Mouse (Mus musculus): Measurements from ENCODE around the gene Ccsap.

The Ccsap gene

GRCm38 (mm10) chr8:123859648-123860259 lies at the start of gene Ccsap:
Ccsap (minus strand) TSS chr8:123860209.
- DNase-seq (ENCODE audit: low read depth, low spot score), result peak; percentile 30

- no peak for DNase-seq (ENCODE audit: low read depth, low spot score)
Measured at GRCm38 (mm10) chr8:123907604-123908003, 47.6 kb upstream of the Ccsap start.

- DNase-seq (ENCODE audit: low read depth, low spot score), result no peak
Measured at GRCm38 (mm10) chr8:123902653-123903052, 42.6 kb upstream of the Ccsap start.

GRCm38 (mm10) chr8:123899366-123899765 lies 39.4 kb upstream of the Ccsap start:
- no peak for DNase-seq (ENCODE audit: low read depth, low spot score)

- DNase-seq (ENCODE audit: low read depth, low spot score), result no peak
Measured at GRCm38 (mm10) chr8:123898576-123898975, 38.6 kb upstream of the Ccsap start.

- DNase-seq (ENCODE audit: low read depth, low spot score), result no peak
Measured at GRCm38 (mm10) chr8:123896774-123897173, 36.8 kb upstream of the Ccsap start.

GRCm38 (mm10) chr8:123896366-123896761 lies 36.4 kb upstream of the Ccsap start:
- DNase-seq (ENCODE audit: low read depth, low spot score), result no peak

- no peak for DNase-seq (ENCODE audit: low read depth, low spot score)
Measured at GRCm38 (mm10) chr8:123895680-123896365, 35.8 kb upstream of the Ccsap start.

- DNase-seq (ENCODE audit: low read depth, low spot score), result no peak
Measured at GRCm38 (mm10) chr8:123895230-123895629, 35.2 kb upstream of the Ccsap start.

- no peak for DNase-seq (ENCODE audit: low read depth, low spot score)
Measured at GRCm38 (mm10) chr8:123894502-123895097, 34.6 kb upstream of the Ccsap start, which contains the start of gene Acta1. Acta1 (minus strand) TSS chr8:123894751.

GRCm38 (mm10) chr8:123893413-123893812 lies 33.4 kb upstream of the Ccsap start:
- DNase-seq (ENCODE audit: low read depth, low spot score), result no peak

- DNase-seq (ENCODE audit: low read depth, low spot score), result no peak
Measured at GRCm38 (mm10) chr8:123892586-123893155, 32.7 kb upstream of the Ccsap start.

GRCm38 (mm10) chr8:123891883-123892585 lies 32.0 kb upstream of the Ccsap start:
- DNase-seq (ENCODE audit: low read depth, low spot score), result no peak

- DNase-seq (ENCODE audit: low read depth, low spot score), result no peak
Measured at GRCm38 (mm10) chr8:123891271-123891670, 31.3 kb upstream of the Ccsap start.

GRCm38 (mm10) chr8:123889797-123890196 lies 29.8 kb upstream of the Ccsap start:
- no peak for DNase-seq (ENCODE audit: low read depth, low spot score)

GRCm38 (mm10) chr8:123887956-123888355 lies 27.9 kb upstream of the Ccsap start:
- no peak for DNase-seq (ENCODE audit: low read depth, low spot score)

- no peak for DNase-seq (ENCODE audit: low read depth, low spot score)
Measured at GRCm38 (mm10) chr8:123887163-123887562, 27.2 kb upstream of the Ccsap start.

- DNase-seq (ENCODE audit: low read depth, low spot score), result no peak
Measured at GRCm38 (mm10) chr8:123884721-123885565, 24.9 kb upstream of the Ccsap start.

GRCm38 (mm10) chr8:123883094-123883493 lies 23.1 kb upstream of the Ccsap start:
- no peak for DNase-seq (ENCODE audit: low read depth, low spot score)

- no peak for DNase-seq (ENCODE audit: low read depth, low spot score)
Measured at GRCm38 (mm10) chr8:123882412-123882811, 22.4 kb upstream of the Ccsap start.

GRCm38 (mm10) chr8:123880821-123881350 lies 20.9 kb upstream of the Ccsap start:
- DNase-seq (ENCODE audit: low read depth, low spot score), result no peak

All from retina, postnatal 7 days (tissue).